Mouse (Mus musculus) gastrocnemius, postnatal 36 days (tissue): ENCODE results near the gene Slc35b2. TPM values are rescaled to one million over a fixed set of nuclear protein-coding genes. Genes with fewer than 3 reads are reported as not detected.

Source experiments
- DNase-seq, 2 experiments: peaks; one replicate each; pipeline ENCODE4 v3.0.0; 2022
- intact Hi-C: fragments of 180-260 bp; cut with DNase I; formaldehyde crosslinking; loops from one replicate; pipeline ENCODE4 v1.15.1; 2025
- total RNA-seq, 2 experiments: library from RNA; stranded (reverse); gene quantifications; 2 replicates each; pipeline ENCODE4 v1.2.3; 2021

The Slc35b2 gene
- total RNA-seq, 2 experiments from 2014 or later: 17.3 to 21.4 TPM

GRCm38 (mm10) chr17:45557998-45558862, 5.4 kb upstream of the Slc35b2 start:
- no peak for DNase-seq
- intact Hi-C loops: no loop called here

- no peak for DNase-seq
- intact Hi-C loops: no loop called here
These were observed 3.7 kb upstream of the Slc35b2 start for GRCm38 (mm10) chr17:45559732-45560525.

- intact Hi-C loops: no loop called here
- DNase-seq: no peak
These were observed 458 bp upstream of the Slc35b2 start for GRCm38 (mm10) chr17:45563216-45563615.

GRCm38 (mm10) chr17:45564531-45565084, 934 bp downstream of the Slc35b2 start:
- intact Hi-C loops: no loop called here

GRCm38 (mm10) chr17:45565103-45565502, 1.4 kb downstream of the Slc35b2 start:
- DNase-seq: no peak

More at GRCm38 (mm10) chr17:45564531-45565084, 934 bp downstream of the Slc35b2 start:
- DNase-seq: no peak

GRCm38 (mm10) chr17:45566031-45566359, 2.3 kb downstream of the Slc35b2 start:
- intact Hi-C loops: no loop called here
- no peak for DNase-seq

More at GRCm38 (mm10) chr17:45565103-45565502, 1.4 kb downstream of the Slc35b2 start:
- intact Hi-C loops: no loop called here

GRCm38 (mm10) chr17:45566360-45567161, 2.9 kb downstream of the Slc35b2 start:
- intact Hi-C loops: no loop called here
- DNase-seq: no peak

GRCm38 (mm10) chr17:45567162-45567601, 3.5 kb downstream of the Slc35b2 start:
- intact Hi-C loops: no loop called here
- DNase-seq: no peak

GRCm38 (mm10) chr17:45568990-45569389, 5.3 kb downstream of the Slc35b2 start:
- DNase-seq: no peak
- intact Hi-C loops: no loop called here

GRCm38 (mm10) chr17:45569999-45570398, 6.3 kb downstream of the Slc35b2 start:
- intact Hi-C loops: no loop called here
- DNase-seq: no peak

- peak; percentile 62 to 69 for DNase-seq
- intact Hi-C loops: no loop called here
These were observed 8.7 kb downstream of the Slc35b2 start for GRCm38 (mm10) chr17:45572103-45573086.

GRCm38 (mm10) chr17:45573087-45573779, 9.6 kb downstream of the Slc35b2 start, which contains the start of gene Hsp90ab1:
Gene Hsp90ab1 (minus strand): TSS chr17:45573271.
- DNase-seq: peak; percentile 98
- intact Hi-C loops: no loop called here

- peak; percentile 96 to 98 for DNase-seq
- intact Hi-C loops: no loop called here
These were observed 10.1 kb downstream of the Slc35b2 start for GRCm38 (mm10) chr17:45573780-45574123.

- DNase-seq: peak; percentile 47 to 70
- intact Hi-C loops: no loop called here
These were observed 10.6 kb downstream of the Slc35b2 start for GRCm38 (mm10) chr17:45574129-45574761.

- intact Hi-C loops: no loop called here
- no peak for DNase-seq
These were observed 11.6 kb downstream of the Slc35b2 start for GRCm38 (mm10) chr17:45575123-45575897.

- intact Hi-C loops: no loop called here
- DNase-seq: no peak
These were observed 14.6 kb downstream of the Slc35b2 start for GRCm38 (mm10) chr17:45578242-45578641.

GRCm38 (mm10) chr17:45578843-45579242, 15.2 kb downstream of the Slc35b2 start:
- intact Hi-C loops: no loop called here
- DNase-seq: no peak
